Mouse (Mus musculus): ENCODE measurements around the gene Tmem132b. TPM values are rescaled to one million over a fixed set of nuclear protein-coding genes. Genes with fewer than 3 reads are reported as not detected.

Tmem132b gene
- polyA plus RNA-seq, 1 experiment from 2014 or later = 0.03 TPM

- H3K4me1 ChIP-seq (ENCODE audit: control insufficient read depth, insufficient read depth, low read length) = no peaks in the 10 kb centered on the region
- H3K36me3 ChIP-seq (ENCODE audit: control insufficient read depth, insufficient read depth, low read length) = 0 out of 2 replicates have a peak, but pooled peaks cover 5% of the 10 kb centered on the region
- WGBS (ENCODE audit: insufficient replicate concordance) = 77% methylated on average over 11 of the region's 11 CpGs
- ATAC-seq (replicated peaks; ENCODE audit: insufficient number of reproducible peaks, low FRiP score, low TSS enrichment) = no peak
- no peak overlapping the region for H3K4me3 ChIP-seq (ENCODE audit: low read depth, low read length)
- H3K27ac ChIP-seq (ENCODE audit: low read depth, low read length) = no peak overlapping the region
- no peak overlapping the region for H3K9ac ChIP-seq (ENCODE audit: low read depth, low read length)
- no peaks in the 10 kb centered on the region; the same call in 1 of the 2 replicates for H3K9me3 ChIP-seq (replicated peaks; ENCODE audit: control insufficient read depth, low read length)
- no peak overlapping the region for H3K4me2 ChIP-seq
- no peaks in the 10 kb centered on the region for H3K27me3 ChIP-seq (ENCODE audit: control insufficient read depth, insufficient read depth, low read length)
These were observed 26.9 kb upstream of the Tmem132b start for GRCm38 (mm10) chr5:125504692-125505091.

DNA sequence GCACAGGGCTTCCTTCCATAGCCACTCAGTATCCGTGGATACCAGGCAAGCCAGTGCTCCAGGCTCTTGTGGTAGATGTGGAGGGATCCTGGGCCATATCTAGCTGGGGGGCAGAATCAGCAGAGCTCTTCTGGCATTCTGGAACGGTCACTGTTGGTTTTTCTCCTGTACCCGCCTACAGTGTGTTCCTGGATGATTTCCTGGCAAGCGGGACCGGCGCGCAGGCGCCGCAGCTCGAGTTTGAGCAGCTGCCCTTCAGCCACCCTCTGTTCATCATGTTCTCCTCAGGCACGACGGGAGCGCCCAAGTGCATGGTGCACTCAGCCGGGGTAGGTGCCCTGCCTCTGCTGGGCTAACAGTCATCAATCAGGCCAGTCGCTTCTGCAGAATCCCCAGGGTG lies 25.6 kb upstream of the Tmem132b start:
- Histone ChIP-seq H3K4me1 (ENCODE audit: control insufficient read depth, insufficient read depth, low read length) (no peaks in the 10 kb centered on the region), H3K9ac (ENCODE audit: low read depth, low read length) (no peak overlapping the region), H3K4me2 (no peak overlapping the region), H3K36me3 (ENCODE audit: control insufficient read depth, insufficient read depth, low read length) (0 out of 2 replicates have a peak, but pooled peaks cover 5% of the 10 kb centered on the region), H3K27me3 (ENCODE audit: control insufficient read depth, insufficient read depth, low read length) (no peaks in the 10 kb centered on the region), H3K4me3 (ENCODE audit: low read depth, low read length) (no peak overlapping the region), H3K27ac (ENCODE audit: low read depth, low read length) (no peak overlapping the region), H3K9me3 (replicated peaks; ENCODE audit: control insufficient read depth, low read length) (no peaks in the 10 kb centered on the region; the same call in 1 of the 2 replicates)
- 75% methylated on average over 15 of the region's 15 CpGs for WGBS (ENCODE audit: insufficient replicate concordance)
- no peak for ATAC-seq (replicated peaks; ENCODE audit: insufficient number of reproducible peaks, low FRiP score, low TSS enrichment)

DNA sequence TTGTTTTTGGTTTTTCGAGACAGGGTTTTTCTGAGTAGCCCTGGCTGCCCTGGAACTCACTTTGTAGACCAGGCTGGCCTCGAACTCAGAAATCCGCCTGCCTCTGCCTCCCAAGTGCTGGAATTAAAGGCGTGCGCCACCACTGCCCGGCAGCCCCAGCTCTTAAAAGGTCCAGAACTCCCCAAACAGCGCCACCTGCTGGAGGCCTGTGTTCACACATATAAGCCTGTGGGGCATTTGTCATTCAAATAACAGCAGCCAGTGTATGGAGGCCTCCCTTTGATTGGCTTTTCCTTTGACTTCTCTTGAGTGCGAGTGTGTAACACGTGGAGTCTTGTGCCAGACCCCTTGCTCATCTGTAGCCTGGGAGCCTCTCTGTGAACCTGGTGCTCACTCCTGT lies 24.0 kb upstream of the Tmem132b start:
- Histone ChIP-seq H3K4me3 (ENCODE audit: low read depth, low read length) (no peak overlapping the region), H3K9me3 (replicated peaks; ENCODE audit: control insufficient read depth, low read length) (no peaks in the 10 kb centered on the region; the same call in 1 of the 2 replicates), H3K36me3 (ENCODE audit: control insufficient read depth, insufficient read depth, low read length) (peaks cover 5% of the 10 kb centered on the region; the same call in 1 of the 2 replicates), H3K27me3 (ENCODE audit: control insufficient read depth, insufficient read depth, low read length) (no peaks in the 10 kb centered on the region), H3K4me1 (ENCODE audit: control insufficient read depth, insufficient read depth, low read length) (no peaks in the 10 kb centered on the region), H3K4me2 (no peak overlapping the region), H3K27ac (ENCODE audit: low read depth, low read length) (no peak overlapping the region), H3K9ac (ENCODE audit: low read depth, low read length) (no peak overlapping the region)
- 86% methylated on average over 9 of the region's 9 CpGs for WGBS (ENCODE audit: insufficient replicate concordance)
- ATAC-seq (replicated peaks; ENCODE audit: insufficient number of reproducible peaks, low FRiP score, low TSS enrichment) = no peak

- no peak overlapping the region for H3K9ac ChIP-seq (ENCODE audit: low read depth, low read length)
- no peak overlapping the region for H3K4me3 ChIP-seq (ENCODE audit: low read depth, low read length)
- no peak overlapping the region for H3K4me2 ChIP-seq
- no peak for ATAC-seq (replicated peaks; ENCODE audit: insufficient number of reproducible peaks, low FRiP score, low TSS enrichment)
- peaks cover 5% of the 10 kb centered on the region; the same call in 1 of the 2 replicates for H3K36me3 ChIP-seq (ENCODE audit: control insufficient read depth, insufficient read depth, low read length)
- no peak overlapping the region for H3K27ac ChIP-seq (ENCODE audit: low read depth, low read length)
- 89% methylated on average over 10 of the region's 10 CpGs for WGBS (ENCODE audit: insufficient replicate concordance)
- no peaks in the 10 kb centered on the region for H3K27me3 ChIP-seq (ENCODE audit: control insufficient read depth, insufficient read depth, low read length)
- no peaks in the 10 kb centered on the region; the same call in 1 of the 2 replicates for H3K9me3 ChIP-seq (replicated peaks; ENCODE audit: control insufficient read depth, low read length)
- H3K4me1 ChIP-seq (ENCODE audit: control insufficient read depth, insufficient read depth, low read length) = no peaks in the 10 kb centered on the region
These were observed 23.6 kb upstream of the Tmem132b start for GRCm38 (mm10) chr5:125508006-125508405.

DNA sequence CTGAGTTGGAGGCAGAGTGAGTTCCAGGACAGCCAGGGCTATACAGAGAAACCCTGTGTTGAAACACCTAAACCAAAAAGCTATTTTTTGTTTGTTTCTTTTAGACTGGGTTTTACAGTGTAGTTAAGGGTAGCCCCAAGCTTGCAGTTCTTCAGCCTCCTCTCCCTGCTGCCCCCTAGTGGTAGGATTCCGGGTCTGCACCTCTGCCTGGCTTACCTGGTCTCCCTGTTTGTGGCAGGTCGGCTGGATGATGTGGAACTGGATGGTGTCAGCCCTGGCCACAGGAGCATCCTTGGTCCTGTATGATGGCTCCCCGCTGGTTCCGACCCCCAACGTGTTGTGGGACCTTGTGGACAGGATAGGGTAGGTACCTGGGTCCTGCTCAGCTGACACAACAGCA lies 22.0 kb upstream of the Tmem132b start:
- no peaks in the 10 kb centered on the region; the same call in 1 of the 2 replicates for H3K36me3 ChIP-seq (ENCODE audit: control insufficient read depth, insufficient read depth, low read length)

DNA sequence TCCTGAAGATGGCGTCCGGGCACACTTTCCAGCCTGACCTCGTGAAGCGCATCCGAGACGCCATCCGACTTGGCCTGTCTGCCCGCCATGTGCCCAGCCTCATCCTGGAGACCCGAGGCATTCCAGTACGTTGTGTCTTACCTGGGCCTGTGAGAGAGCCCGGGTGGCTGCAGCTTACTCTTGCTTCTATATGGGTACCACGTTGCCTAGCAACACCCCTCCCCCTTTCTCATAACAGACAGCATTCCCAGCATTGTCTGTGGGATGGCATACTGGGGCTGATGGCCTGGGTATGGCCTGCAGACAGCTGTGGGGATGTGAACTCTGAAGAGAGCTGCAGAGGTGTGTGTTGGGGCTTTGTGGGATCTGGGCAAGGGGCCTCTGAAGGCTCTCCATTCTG lies 16.6 kb upstream of the Tmem132b start:
- no peak overlapping the region for H3K27ac ChIP-seq (ENCODE audit: low read depth, low read length)
- no peak overlapping the region for H3K4me3 ChIP-seq (ENCODE audit: low read depth, low read length)
- 89% methylated on average over 12 of the region's 12 CpGs for WGBS (ENCODE audit: insufficient replicate concordance)
- ATAC-seq (replicated peaks; ENCODE audit: insufficient number of reproducible peaks, low FRiP score, low TSS enrichment) = no peak
- H3K36me3 ChIP-seq (ENCODE audit: control insufficient read depth, insufficient read depth, low read length) = peaks cover 9% of the 10 kb centered on the region
- H3K4me1 ChIP-seq (ENCODE audit: control insufficient read depth, insufficient read depth, low read length) = peaks cover 7% of the 10 kb centered on the region
- H3K27me3 ChIP-seq (ENCODE audit: control insufficient read depth, insufficient read depth, low read length) = no peaks in the 10 kb centered on the region
- H3K4me2 ChIP-seq = no peak overlapping the region
- no peaks in the 10 kb centered on the region for H3K9me3 ChIP-seq (replicated peaks; ENCODE audit: control insufficient read depth, low read length)
- H3K9ac ChIP-seq (ENCODE audit: low read depth, low read length) = no peak overlapping the region

More for the DNA sequence above, 22.0 kb upstream of the Tmem132b start:
- Histone ChIP-seq H3K4me3 (ENCODE audit: low read depth, low read length) (no peak overlapping the region), H3K9me3 (replicated peaks; ENCODE audit: control insufficient read depth, low read length) (no peaks in the 10 kb centered on the region; the same call in 1 of the 2 replicates), H3K27ac (ENCODE audit: low read depth, low read length) (no peak overlapping the region), H3K4me1 (ENCODE audit: control insufficient read depth, insufficient read depth, low read length) (no peaks in the 10 kb centered on the region), H3K4me2 (no peak overlapping the region), H3K9ac (ENCODE audit: low read depth, low read length) (no peak overlapping the region), H3K27me3 (ENCODE audit: control insufficient read depth, insufficient read depth, low read length) (no peaks in the 10 kb centered on the region)
- WGBS (ENCODE audit: insufficient replicate concordance) = 39% methylated on average over 5 of the region's 5 CpGs
- no peak for ATAC-seq (replicated peaks; ENCODE audit: insufficient number of reproducible peaks, low FRiP score, low TSS enrichment)

DNA sequence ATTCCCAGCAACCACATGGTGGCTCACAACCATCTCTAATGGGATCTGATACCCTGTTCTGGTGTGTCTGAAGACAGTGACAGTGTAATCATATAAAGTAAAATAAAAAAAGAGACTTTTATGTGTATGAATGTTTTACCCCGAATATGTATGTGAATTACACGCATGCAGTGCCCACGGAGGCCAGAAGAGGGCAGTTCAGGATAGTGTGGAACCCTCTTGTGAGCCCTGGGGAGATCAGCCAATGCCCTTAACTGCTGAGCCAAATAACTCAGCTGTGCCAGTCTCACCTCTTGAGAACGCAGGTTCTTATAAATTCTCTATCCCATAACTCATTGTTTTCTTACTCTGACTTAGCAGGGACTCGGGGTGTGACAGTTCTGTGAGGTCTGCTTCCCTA lies 12.9 kb upstream of the Tmem132b start:
- Histone ChIP-seq H3K27me3 (ENCODE audit: control insufficient read depth, insufficient read depth, low read length) (no peaks in the 10 kb centered on the region), H3K9ac (ENCODE audit: low read depth, low read length) (no peak overlapping the region), H3K27ac (ENCODE audit: low read depth, low read length) (no peak overlapping the region), H3K9me3 (replicated peaks; ENCODE audit: control insufficient read depth, low read length) (no peaks in the 10 kb centered on the region), H3K4me2 (no peak overlapping the region), H3K4me1 (ENCODE audit: control insufficient read depth, insufficient read depth, low read length) (peaks cover 7% of the 10 kb centered on the region), H3K36me3 (ENCODE audit: control insufficient read depth, insufficient read depth, low read length) (peaks cover 9% of the 10 kb centered on the region), H3K4me3 (ENCODE audit: low read depth, low read length) (no peak overlapping the region)
- ATAC-seq (replicated peaks; ENCODE audit: insufficient number of reproducible peaks, low FRiP score, low TSS enrichment) = no peak
- WGBS (ENCODE audit: insufficient replicate concordance) = 63% methylated on average over 5 of the region's 5 CpGs

DNA sequence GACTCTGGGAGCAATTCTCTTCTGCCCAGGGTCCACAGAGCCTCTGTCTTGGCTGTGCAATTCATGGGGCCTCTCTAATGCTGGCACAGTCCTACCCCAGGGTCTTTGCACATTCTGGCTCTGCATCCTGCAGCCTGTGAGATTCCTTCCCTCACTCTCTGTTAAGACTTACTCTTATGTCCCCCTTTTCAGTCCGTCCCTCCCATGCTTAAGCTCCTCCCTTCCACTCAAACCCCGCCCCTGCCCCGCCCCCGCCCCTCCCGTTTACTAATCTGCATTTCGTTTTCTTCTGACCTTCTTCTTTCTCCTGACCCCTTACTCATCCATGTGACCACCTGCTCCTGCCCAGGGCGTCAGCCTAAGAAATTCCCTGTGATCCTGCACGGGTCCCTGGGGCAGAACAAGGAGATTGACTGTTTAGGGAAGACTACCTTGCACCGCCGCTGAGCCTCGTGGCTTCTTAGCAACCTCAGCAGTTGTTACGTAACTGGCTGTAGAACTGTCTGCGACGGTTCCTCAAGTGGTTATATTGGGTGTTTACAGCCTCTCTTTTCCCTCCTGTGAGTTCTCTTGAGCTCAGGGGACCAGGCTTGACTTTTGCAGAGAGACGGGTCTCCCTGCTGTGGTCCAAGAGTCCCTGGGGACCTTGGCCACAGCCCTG lies 10.5 kb upstream of the Tmem132b start:
- Histone ChIP-seq H3K4me2 (peak overlapping the region; percentile 43), H3K36me3 (ENCODE audit: control insufficient read depth, insufficient read depth, low read length) (peaks cover 4% of the 10 kb centered on the region; the same call in 1 of the 2 replicates), H3K27ac (ENCODE audit: low read depth, low read length) (no peak overlapping the region), H3K9ac (ENCODE audit: low read depth, low read length) (no peak overlapping the region), H3K4me3 (ENCODE audit: low read depth, low read length) (0 out of 2 replicates have a peak overlapping the region, but pooled peaks have one; percentile 9), H3K27me3 (ENCODE audit: control insufficient read depth, insufficient read depth, low read length) (no peaks in the 10 kb centered on the region), H3K9me3 (replicated peaks; ENCODE audit: control insufficient read depth, low read length) (no peaks in the 10 kb centered on the region), H3K4me1 (ENCODE audit: control insufficient read depth, insufficient read depth, low read length) (peaks cover 7% of the 10 kb centered on the region)
- no peak for ATAC-seq (replicated peaks; ENCODE audit: insufficient number of reproducible peaks, low FRiP score, low TSS enrichment)
- WGBS (ENCODE audit: insufficient replicate concordance) = 15% methylated on average over 15 of the region's 15 CpGs

DNA sequence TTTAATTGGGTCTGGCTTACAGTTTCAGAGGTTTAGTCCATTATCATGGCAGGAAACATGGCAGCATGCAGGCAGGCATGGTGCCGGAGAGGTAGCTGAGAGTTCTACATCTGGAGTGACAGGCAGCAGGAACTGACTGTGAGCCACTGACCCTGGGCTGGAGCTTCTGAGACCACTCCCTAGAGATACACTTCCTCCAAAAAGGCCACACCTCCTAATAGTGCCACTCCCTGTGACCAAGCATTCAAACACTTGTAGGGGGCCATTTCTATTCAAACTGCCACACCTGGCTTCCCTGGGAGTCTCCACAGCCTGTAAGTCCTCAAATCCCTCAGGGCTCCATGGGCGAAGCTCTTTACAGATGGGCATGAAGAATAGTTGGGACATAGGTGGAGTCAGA lies 8.2 kb upstream of the Tmem132b start:
- Histone ChIP-seq H3K9me3 (replicated peaks; ENCODE audit: control insufficient read depth, low read length) (peaks cover 5% of the 10 kb centered on the region; the same call in 1 of the 2 replicates), H3K27me3 (ENCODE audit: control insufficient read depth, insufficient read depth, low read length) (peaks cover 4% of the 10 kb centered on the region; the same call in 1 of the 2 replicates), H3K9ac (ENCODE audit: low read depth, low read length) (no peak overlapping the region), H3K36me3 (ENCODE audit: control insufficient read depth, insufficient read depth, low read length) (no peaks in the 10 kb centered on the region), H3K4me3 (ENCODE audit: low read depth, low read length) (no peak overlapping the region), H3K4me1 (ENCODE audit: control insufficient read depth, insufficient read depth, low read length) (no peaks in the 10 kb centered on the region), H3K27ac (ENCODE audit: low read depth, low read length) (no peak overlapping the region), H3K4me2 (no peak overlapping the region)
- 76% methylated on average over 2 of the region's 2 CpGs for WGBS (ENCODE audit: insufficient replicate concordance)
- ATAC-seq (replicated peaks; ENCODE audit: insufficient number of reproducible peaks, low FRiP score, low TSS enrichment) = peak; percentile 35; the same call in 1 of the 2 replicates
